Mouse (Mus musculus) bone marrow, adult 2 months (tissue): ENCODE data around the gene Actr5.

Source experiments
- CTCF ChIP-seq: fragments of 200-500 bp; IDR thresholded peaks from 2 replicates; pipeline ENCODE4 v1.5.1; 2011; ENCODE audit warnings: low read length, control low read depth; ENCODE audit not compliant: control insufficient read depth, insufficient read depth
- POLR2A ChIP-seq: fragments of 200-500 bp; IDR thresholded peaks from 2 replicates; pipeline ENCODE4 v1.6.1; 2011; ENCODE audit warnings: low read depth, mild to moderate bottlenecking, control low read depth, low read length, borderline replicate concordance; ENCODE audit not compliant: control insufficient read depth

GRCm38 (mm10) chr2:158658822-158659221 is 34.1 kb downstream of the Actr5 start:
- TF ChIP-seq CTCF (no peak), POLR2A (no peak)
